9 mouse cellular contexts compared by ENCODE assay signal in the genomic region with DNA sequence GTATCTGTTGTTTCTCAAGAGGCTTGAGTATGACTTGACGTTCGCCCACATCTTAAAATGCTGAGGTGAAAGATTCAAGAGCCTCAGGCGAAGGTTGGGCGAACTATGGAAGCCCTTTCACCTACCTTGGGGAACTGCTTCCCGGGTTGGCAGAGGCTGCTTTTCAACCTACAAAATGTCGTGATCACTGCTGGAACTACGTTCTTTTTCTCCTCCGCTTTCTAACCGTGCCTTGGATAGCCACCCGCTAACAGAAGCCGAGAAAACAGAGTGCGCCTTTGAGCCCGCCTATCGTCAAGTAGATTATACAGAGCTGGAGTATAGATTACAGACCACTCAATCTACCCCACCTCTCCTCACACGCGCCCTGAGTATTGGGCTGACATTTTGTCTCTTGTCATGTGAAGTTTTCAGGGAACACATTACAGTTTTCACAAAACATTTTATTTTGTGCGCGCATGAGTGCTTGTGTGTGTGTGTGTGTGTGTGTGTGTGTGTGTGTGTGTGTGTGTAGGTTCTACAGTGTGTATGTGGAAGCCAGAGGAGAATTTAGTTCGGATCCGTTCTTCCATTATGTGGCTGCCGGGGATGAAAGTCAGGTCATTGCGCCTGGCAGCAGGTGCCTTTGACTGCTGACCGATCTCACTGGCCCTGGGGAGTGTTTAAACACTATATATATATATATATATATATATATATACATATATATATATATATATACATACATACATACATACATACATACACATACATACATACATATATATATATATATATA. TPM values are rescaled to one million over a fixed set of nuclear protein-coding genes. Genes with fewer than 3 reads are reported as not detected.
DNase-seq lines count a peak whose midpoint lies in the region; ATAC-seq and TF ChIP-seq lines count a peak whose summit lies in the region.
"Had no signal": no experiment of that assay in that cellular context is flagged by ENCODE, and none has a peak within 500 bp of the region (broad histone marks: within the 10 kb centered on the region; RNA-seq: fewer than 3 reads in every experiment).

No protein-coding gene starts in this region.

- ATAC-seq in hematopoietic stem cell, adult 5-6 weeks (replicated peaks in 1 of 2; ENCODE audit: insufficient read depth in 1 of 2, low FRiP score in 2 of 2, low TSS enrichment in 1 of 2, low read depth in 1 of 2, poor library complexity in 2 of 2, severe bottlenecking in 2 of 2), result peak; percentile 44 to 56
- peak; percentile 85 for ATAC-seq in neural tube, embryonic 13.5 days (ENCODE audit: low read depth)

- no peaks in the 10 kb centered on the region for H3K27me3 ChIP-seq in neural tube, embryonic 13.5 days
- H3K27me3 ChIP-seq: CH12.LX had no signal

- WGBS in neural tube, embryonic 13.5 days, result 28% methylated on average over 21 of the region's 23 CpGs

- H3K36me3 ChIP-seq in neural tube, embryonic 13.5 days, result no peaks in the 10 kb centered on the region

- peak overlapping the region; percentile 62 for H3K4me2 ChIP-seq in neural tube, embryonic 13.5 days

- peak overlapping the region; percentile 52 for H3K9ac ChIP-seq in neural tube, embryonic 13.5 days

- peaks cover 10% of the 10 kb centered on the region for H3K4me1 ChIP-seq in neural tube, embryonic 13.5 days (replicated peaks)

- H3K9me3 ChIP-seq in neural tube, embryonic 13.5 days, result no peaks in the 10 kb centered on the region

- H3K4me3 ChIP-seq in gastrocnemius, adult 2 months, result peak overlapping the region; percentile 71
- peak overlapping the region; percentile 42 for H3K4me3 ChIP-seq in neural tube, embryonic 13.5 days

- TF ChIP-seq CTCF in gastrocnemius, adult 2 months (IDR thresholded peaks at IDR 0.05), result no peak

- no peak for DNase-seq in gastrocnemius, adult 2 months
- DNase-seq in gastrocnemius, postnatal 25 days, result no peak
- DNase-seq in urinary bladder, postnatal 25 days (ENCODE audit: low spot score), result peak; percentile 16
- DNase-seq in urinary bladder, postnatal 10 days (ENCODE audit: low spot score), result no peak
- peak; percentile 22 for DNase-seq in liver
- no peak for DNase-seq in urinary bladder, adult 2 months (ENCODE audit: low spot score)

- H3K27ac ChIP-seq in gastrocnemius, adult 2 months, result peak overlapping the region; percentile 85
- H3K27ac ChIP-seq in neural tube, embryonic 13.5 days (replicated peaks), result peak overlapping the region; percentile 71

- intact Hi-C loops in gastrocnemius, adult 2 months (cut with DNase I), result no loop called here

RNA-seq across cellular contexts. Expression of a gene that starts 0.7 kb away (rescaled TPM):
- under 1 TPM; 0.03 TPM for total RNA-seq in gastrocnemius, adult 2 months (2021)
- under 1 TPM in 1 of 2 experiments, not detected in 1; 0.05 TPM for total RNA-seq in gastrocnemius, postnatal 25 days (2021)
- total RNA-seq in hematopoietic stem cell, adult 5-6 weeks (2017), result under 0.01 and 0.19 TPM in 2 replicates
- 0.08 TPM in 2 replicates for polyA plus RNA-seq in neural tube, embryonic 13.5 days (2015; fragmentation: Nextera tagmentation; extraction: Ambion mirVana)
- polyA plus RNA-seq in urinary bladder, adult 2 months (2012; rRNA removed), result 0.01 TPM in 2 replicates

RNA-seq across cellular contexts. Expression of a gene that starts 26.0 kb away (rescaled TPM):
- total RNA-seq in gastrocnemius, adult 2 months (2021), result 100 to 1,000 TPM; 284 to 376 TPM
- total RNA-seq in gastrocnemius, postnatal 25 days (2021), result 100 to 1,000 TPM; 357 to 371 TPM
- 87.5 and 107 TPM in 2 replicates for total RNA-seq in hematopoietic stem cell, adult 5-6 weeks (2017)
- 123 and 132 TPM in 2 replicates for polyA plus RNA-seq in neural tube, embryonic 13.5 days (2015; fragmentation: Nextera tagmentation; extraction: Ambion mirVana)
- polyA plus RNA-seq in urinary bladder, adult 2 months (2012; rRNA removed), result 140 and 157 TPM in 2 replicates

Comparison
In these comparisons a context has a peak if more than half of its experiments do, and no peak if none do; other contexts are left out.
1. DNase-seq: peak in urinary bladder, postnatal 25 days (single experiment) and liver (single experiment); none in gastrocnemius, adult 2 months (single experiment), gastrocnemius, postnatal 25 days (single experiment), urinary bladder, postnatal 10 days (single experiment) and urinary bladder, adult 2 months (single experiment).